Mouse (Mus musculus) inflammation-experienced regulatory T-cells, adult 6 months (primary cell): ENCODE data around the gene Hypk. TPM values are rescaled to one million over a fixed set of nuclear protein-coding genes. Genes with fewer than 3 reads are reported as not detected.
"Not testable (repeated sequence)": the region's sequence is repeated elsewhere in the genome, so short reads cannot be mapped to it uniquely, and the experiment has no call there.

Experiments used
- ATAC-seq: one replicate; pipeline ENCODE4 v1.8.0; 2017
- polyA plus RNA-seq, 3 experiments: library from polyadenylated mRNA; unstranded; fragments of 100-300 nt; shearing (Covaris generic); gene quantifications; one replicate each; pipeline ENCODE4 v1.2.1; 2017

Hypk gene
- polyA plus RNA-seq, 3 experiments from 2014 or later = 130 to 261 (median 152) TPM

- ATAC-seq = peak; percentile 92
Observed at GRCm38 (mm10) chr2:121448739-121449535, 4.2 kb upstream of the Hypk start, which contains the start of gene Serf2. Serf2 (plus strand) TSS chr2:121449195.

- ATAC-seq = peak; percentile 11
Observed at GRCm38 (mm10) chr2:121449545-121450011, 3.5 kb upstream of the Hypk start.

- ATAC-seq = no peak
Observed at GRCm38 (mm10) chr2:121450093-121450492, 3.0 kb upstream of the Hypk start.

GRCm38 (mm10) chr2:121452361-121452760 lies 729 bp upstream of the Hypk start:
- no peak for ATAC-seq

- no peak for ATAC-seq
Observed at GRCm38 (mm10) chr2:121453917-121454316, 827 bp downstream of the Hypk start.

GRCm38 (mm10) chr2:121455534-121455933 lies 2.4 kb downstream of the Hypk start:
- ATAC-seq = no peak

GRCm38 (mm10) chr2:121456692-121457642 lies 3.9 kb downstream of the Hypk start, which contains the start of gene Serinc4:
Serinc4 (minus strand) TSS chr2:121456781.
- ATAC-seq = peak; percentile 99

- ATAC-seq = no peak
Observed at GRCm38 (mm10) chr2:121460071-121460470, 7.0 kb downstream of the Hypk start.

- ATAC-seq = peak; percentile 20
Observed at GRCm38 (mm10) chr2:121468982-121469381, 15.9 kb downstream of the Hypk start.

- ATAC-seq = not testable (repeated sequence)
Observed at GRCm38 (mm10) chr2:121472783-121473182, 19.7 kb downstream of the Hypk start.

- peak; percentile 99 for ATAC-seq
Observed at GRCm38 (mm10) chr2:121473301-121474179, 20.4 kb downstream of the Hypk start, which contains the start of gene Mfap1b. Mfap1b (minus strand) TSS chr2:121474067.

- peak; percentile 46 for ATAC-seq
Observed at GRCm38 (mm10) chr2:121474180-121474535, 21.1 kb downstream of the Hypk start.

- not testable (repeated sequence) for ATAC-seq
Observed at GRCm38 (mm10) chr2:121475306-121475705, 22.2 kb downstream of the Hypk start.

GRCm38 (mm10) chr2:121477491-121478266 lies 24.6 kb downstream of the Hypk start:
- no peak for ATAC-seq

- ATAC-seq = peak; percentile 69
Observed at GRCm38 (mm10) chr2:121480498-121480897, 27.4 kb downstream of the Hypk start.

GRCm38 (mm10) chr2:121480916-121481315 lies 27.8 kb downstream of the Hypk start:
- ATAC-seq = not testable (repeated sequence)

- ATAC-seq = no peak
Observed at GRCm38 (mm10) chr2:121483576-121483975, 30.5 kb downstream of the Hypk start.

GRCm38 (mm10) chr2:121484403-121484802 lies 31.3 kb downstream of the Hypk start:
- ATAC-seq = not testable (repeated sequence)

- ATAC-seq = peak; percentile 35
Observed at GRCm38 (mm10) chr2:121501550-121501949, 48.5 kb downstream of the Hypk start.

GRCm38 (mm10) chr2:121505942-121506882 lies 53.1 kb downstream of the Hypk start, which contains the start of the genes Mfap1a and Wdr76:
Mfap1a (minus strand) TSS chr2:121506665.
Wdr76 (plus strand) TSS chr2:121506723.
- peak; percentile 95 for ATAC-seq
